Mouse (Mus musculus): ENCODE results near the gene Ydjc.
A peak's percentile ranks its signal among the peaks of the same experiment; 100 is the strongest.

DNA sequence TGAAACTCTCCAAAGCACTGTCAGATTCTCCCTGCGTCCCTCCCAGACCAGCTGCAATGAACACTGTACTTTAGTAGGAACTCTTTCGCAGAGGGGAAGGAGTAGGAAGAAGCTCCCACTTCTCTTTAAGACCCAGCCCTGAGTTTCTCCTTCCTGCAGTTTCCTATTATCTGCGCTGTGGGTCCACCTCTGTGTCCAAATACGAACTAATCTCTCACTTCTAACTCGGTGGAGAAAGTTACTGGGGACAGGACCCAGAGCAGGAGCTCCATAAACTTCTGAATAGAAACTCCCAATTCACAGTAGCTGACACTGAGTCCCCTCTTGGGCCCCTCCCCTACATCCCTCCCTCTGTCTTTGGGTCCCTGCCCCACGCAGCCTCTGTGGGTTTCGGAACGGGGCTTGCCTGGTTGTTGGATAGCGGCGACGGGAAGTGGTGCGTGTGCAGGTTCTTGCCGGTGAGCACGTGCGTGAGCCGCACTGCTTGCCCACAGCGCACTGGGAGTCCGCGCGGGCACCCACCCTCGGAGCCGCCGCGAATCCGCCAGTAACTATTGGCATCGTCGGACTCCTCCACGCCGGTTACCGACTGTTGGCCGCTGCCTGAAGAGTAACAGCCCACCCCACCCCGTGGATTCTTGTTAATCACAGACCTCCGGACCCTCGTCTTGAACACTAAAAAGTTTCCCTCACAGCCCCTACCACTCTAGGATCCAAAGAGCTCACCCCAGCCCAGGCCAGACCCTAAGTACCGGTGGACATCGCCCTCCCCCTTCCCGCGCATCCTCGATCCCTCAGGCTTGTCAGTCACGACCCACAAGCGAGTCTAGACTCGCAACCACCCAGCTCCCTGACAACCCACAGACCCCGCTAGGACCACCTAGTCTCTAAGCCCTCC lies 13.0 kb upstream of the Ydjc start:
- TF ChIP-seq CTCF (IDR thresholded peaks at IDR 0.05; ENCODE audit: borderline replicate concordance, insufficient read depth, low read depth, low read length) (peak; percentile 23; the same call in 1 of the 2 replicates), POLR2A (IDR thresholded peaks at IDR 0.05; ENCODE audit: borderline replicate concordance, insufficient read depth, low read length) (no peak)

Data from cerebellum, adult 2 months (tissue).